Mouse (Mus musculus): Measurements from ENCODE around the gene Hivep3. TPM values are rescaled to one million over a fixed set of nuclear protein-coding genes. Genes with fewer than 3 reads are reported as not detected.

Gene Hivep3
- polyA plus RNA-seq, 2 experiments = 3.8 to 5.1 TPM

- WGBS = 67% methylated on average over 12 of the region's 12 CpGs
- Histone ChIP-seq H3K4me2 (replicated peaks; ENCODE audit: low read depth, low read length, severe bottlenecking) (no peak overlapping the region), H3K4me3 (replicated peaks; ENCODE audit: low read length) (no peak overlapping the region), H3K36me3 (ENCODE audit: control insufficient read depth, insufficient read depth, low read length) (no peaks in the 10 kb centered on the region), H3K27me3 (ENCODE audit: control insufficient read depth, insufficient read depth, low read length) (no peaks in the 10 kb centered on the region), H3K27ac (replicated peaks; ENCODE audit: low read depth, low read length) (no peak overlapping the region), H3K9me3 (ENCODE audit: control insufficient read depth, low read length) (no peaks in the 10 kb centered on the region), H3K9ac (ENCODE audit: low read depth, low read length, severe bottlenecking) (no peak overlapping the region), H3K4me1 (ENCODE audit: control insufficient read depth, insufficient read depth, low read length) (no peaks in the 10 kb centered on the region)
- TF ChIP-seq POLR2A (IDR thresholded peaks at IDR 0.05; ENCODE audit: borderline replicate concordance, extremely low read depth, insufficient read depth, insufficient read length) = no peak
- ATAC-seq (ENCODE audit: low FRiP score, low read depth) (no peak), DNase-seq (ENCODE audit: low spot score) (no peak)
Observed at GRCm38 (mm10) chr4:119975822-119976221, 242.2 kb downstream of the Hivep3 start.

- ATAC-seq (ENCODE audit: low FRiP score, low read depth) (no peak), DNase-seq (ENCODE audit: low spot score) (no peak)
- Histone ChIP-seq H3K9ac (ENCODE audit: low read depth, low read length, severe bottlenecking) (no peak overlapping the region), H3K27ac (replicated peaks; ENCODE audit: low read depth, low read length) (no peak overlapping the region), H3K4me2 (replicated peaks; ENCODE audit: low read depth, low read length, severe bottlenecking) (no peak overlapping the region), H3K27me3 (ENCODE audit: control insufficient read depth, insufficient read depth, low read length) (no peaks in the 10 kb centered on the region), H3K36me3 (ENCODE audit: control insufficient read depth, insufficient read depth, low read length) (no peaks in the 10 kb centered on the region), H3K9me3 (ENCODE audit: control insufficient read depth, low read length) (no peaks in the 10 kb centered on the region), H3K4me3 (replicated peaks; ENCODE audit: low read length) (no peak overlapping the region), H3K4me1 (ENCODE audit: control insufficient read depth, insufficient read depth, low read length) (no peaks in the 10 kb centered on the region)
- TF ChIP-seq POLR2A (IDR thresholded peaks at IDR 0.05; ENCODE audit: borderline replicate concordance, extremely low read depth, insufficient read depth, insufficient read length) = no peak
- 9% methylated on average over 3 of the region's 3 CpGs for WGBS
Observed at GRCm38 (mm10) chr4:119976428-119977168, 243.0 kb downstream of the Hivep3 start.

- no peak overlapping the region for H3K9ac ChIP-seq (ENCODE audit: low read depth, low read length, severe bottlenecking)
- H3K9me3 ChIP-seq (ENCODE audit: control insufficient read depth, low read length) = no peaks in the 10 kb centered on the region
- H3K4me2 ChIP-seq (replicated peaks; ENCODE audit: low read depth, low read length, severe bottlenecking) = no peak overlapping the region
- WGBS = 78% methylated on average over 7 of the region's 7 CpGs
- H3K4me1 ChIP-seq (ENCODE audit: control insufficient read depth, insufficient read depth, low read length) = no peaks in the 10 kb centered on the region
- TF ChIP-seq POLR2A (IDR thresholded peaks at IDR 0.05; ENCODE audit: borderline replicate concordance, extremely low read depth, insufficient read depth, insufficient read length) = no peak
- H3K4me3 ChIP-seq (replicated peaks; ENCODE audit: low read length) = no peak overlapping the region
- ATAC-seq (ENCODE audit: low FRiP score, low read depth) = no peak
- H3K36me3 ChIP-seq (ENCODE audit: control insufficient read depth, insufficient read depth, low read length) = no peaks in the 10 kb centered on the region
- H3K27me3 ChIP-seq (ENCODE audit: control insufficient read depth, insufficient read depth, low read length) = no peaks in the 10 kb centered on the region
- H3K27ac ChIP-seq (replicated peaks; ENCODE audit: low read depth, low read length) = no peak overlapping the region
- DNase-seq (ENCODE audit: low spot score) = no peak
Observed at GRCm38 (mm10) chr4:119977817-119978491, 244.4 kb downstream of the Hivep3 start.

GRCm38 (mm10) chr4:119979238-119979829, 245.8 kb downstream of the Hivep3 start:
- Histone ChIP-seq H3K9ac (ENCODE audit: low read depth, low read length, severe bottlenecking) (no peak overlapping the region), H3K4me1 (ENCODE audit: control insufficient read depth, insufficient read depth, low read length) (no peaks in the 10 kb centered on the region), H3K4me2 (replicated peaks; ENCODE audit: low read depth, low read length, severe bottlenecking) (no peak overlapping the region), H3K27ac (replicated peaks; ENCODE audit: low read depth, low read length) (no peak overlapping the region), H3K36me3 (ENCODE audit: control insufficient read depth, insufficient read depth, low read length) (no peaks in the 10 kb centered on the region), H3K4me3 (replicated peaks; ENCODE audit: low read length) (no peak overlapping the region), H3K27me3 (ENCODE audit: control insufficient read depth, insufficient read depth, low read length) (no peaks in the 10 kb centered on the region), H3K9me3 (ENCODE audit: control insufficient read depth, low read length) (no peaks in the 10 kb centered on the region)
- no peak for TF ChIP-seq POLR2A (IDR thresholded peaks at IDR 0.05; ENCODE audit: borderline replicate concordance, extremely low read depth, insufficient read depth, insufficient read length)
- no peak for DNase-seq (ENCODE audit: low spot score)
- no peak for ATAC-seq (ENCODE audit: low FRiP score, low read depth)
- 58% methylated on average over 5 of the region's 5 CpGs for WGBS

- WGBS = 61% methylated on average over 2 of the region's 2 CpGs
- Histone ChIP-seq H3K27ac (replicated peaks; ENCODE audit: low read depth, low read length) (no peak overlapping the region), H3K9me3 (ENCODE audit: control insufficient read depth, low read length) (no peaks in the 10 kb centered on the region), H3K27me3 (ENCODE audit: control insufficient read depth, insufficient read depth, low read length) (no peaks in the 10 kb centered on the region), H3K4me3 (replicated peaks; ENCODE audit: low read length) (no peak overlapping the region), H3K4me1 (ENCODE audit: control insufficient read depth, insufficient read depth, low read length) (no peaks in the 10 kb centered on the region), H3K36me3 (ENCODE audit: control insufficient read depth, insufficient read depth, low read length) (no peaks in the 10 kb centered on the region), H3K9ac (ENCODE audit: low read depth, low read length, severe bottlenecking) (no peak overlapping the region), H3K4me2 (replicated peaks; ENCODE audit: low read depth, low read length, severe bottlenecking) (no peak overlapping the region)
- ATAC-seq (ENCODE audit: low FRiP score, low read depth) = no peak
- no peak for DNase-seq (ENCODE audit: low spot score)
- TF ChIP-seq POLR2A (IDR thresholded peaks at IDR 0.05; ENCODE audit: borderline replicate concordance, extremely low read depth, insufficient read depth, insufficient read length) = no peak
Observed at GRCm38 (mm10) chr4:119979918-119980317, 246.3 kb downstream of the Hivep3 start.
